Mouse (Mus musculus) kidney, postnatal 14 days (tissue): ENCODE measurements around the gene Gap43.
"Not testable (repeated sequence)": the region's sequence is repeated elsewhere in the genome, so short reads cannot be mapped to it uniquely, and the experiment has no call there.

Experiments used
- DNase-seq: peaks from one replicate; pipeline ENCODE4 v3.0.0; 2022; ENCODE audit warnings: mixed read lengths

The Gap43 gene

GRCm38 (mm10) chr16:42340021-42340768 is at the start of gene Gap43:
Gene Gap43, minus strand, starts transcription at chr16:42340651.
- DNase-seq, result no peak

DNA sequence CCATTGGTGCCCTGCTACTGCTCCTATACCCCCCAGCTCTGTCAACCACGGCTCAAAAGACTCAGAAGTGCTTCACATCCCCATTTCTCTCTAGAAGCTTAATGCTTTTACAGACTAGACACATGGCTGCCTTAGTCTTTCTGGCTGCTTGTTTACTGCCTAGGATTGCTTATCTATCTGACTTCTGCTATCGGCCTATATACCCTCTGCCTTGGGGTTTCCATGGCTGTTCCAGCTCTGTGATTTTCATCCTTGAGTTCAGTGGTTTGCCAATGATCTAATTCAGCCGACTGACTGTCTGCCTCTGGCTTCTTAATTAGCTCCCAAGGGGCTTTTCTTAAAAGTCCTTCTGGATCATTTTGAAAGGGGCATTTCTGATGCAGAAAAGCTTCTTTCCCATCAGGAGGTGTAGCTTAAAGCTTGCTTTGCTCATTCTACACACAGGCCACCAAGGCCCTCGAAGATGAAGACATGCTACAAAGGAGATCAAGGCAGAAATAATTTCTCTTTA is 40.9 kb upstream of the Gap43 start:
- no peak for DNase-seq

GRCm38 (mm10) chr16:42380641-42381040 is 40.2 kb upstream of the Gap43 start:
- no peak for DNase-seq

- DNase-seq, result no peak
These were observed 29.7 kb upstream of the Gap43 start for GRCm38 (mm10) chr16:42370148-42370547.

DNA sequence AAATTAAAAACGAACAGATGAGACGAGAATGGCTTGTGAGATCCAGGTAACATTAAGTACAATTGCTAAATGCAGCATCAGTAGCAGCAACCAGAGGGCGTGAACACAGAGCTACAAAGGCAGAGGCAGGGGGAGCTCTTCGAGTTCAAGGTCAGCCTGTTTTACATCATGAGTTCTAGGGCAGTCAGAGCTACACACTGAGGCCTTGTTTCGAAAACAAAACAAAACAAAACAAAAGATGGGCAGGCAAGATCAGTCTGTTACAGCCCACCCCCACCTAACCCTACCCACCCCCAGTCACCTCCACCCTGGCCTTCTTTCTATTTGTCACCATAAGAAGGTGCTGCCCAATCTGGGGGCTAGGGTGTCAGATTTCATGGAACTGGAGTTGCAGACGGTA is 28.9 kb upstream of the Gap43 start:
- DNase-seq, result no peak

GRCm38 (mm10) chr16:42360061-42360460 is 19.6 kb upstream of the Gap43 start:
- no peak for DNase-seq

- no peak for DNase-seq
These were observed 17.6 kb upstream of the Gap43 start for GRCm38 (mm10) chr16:42358058-42358457.

DNA sequence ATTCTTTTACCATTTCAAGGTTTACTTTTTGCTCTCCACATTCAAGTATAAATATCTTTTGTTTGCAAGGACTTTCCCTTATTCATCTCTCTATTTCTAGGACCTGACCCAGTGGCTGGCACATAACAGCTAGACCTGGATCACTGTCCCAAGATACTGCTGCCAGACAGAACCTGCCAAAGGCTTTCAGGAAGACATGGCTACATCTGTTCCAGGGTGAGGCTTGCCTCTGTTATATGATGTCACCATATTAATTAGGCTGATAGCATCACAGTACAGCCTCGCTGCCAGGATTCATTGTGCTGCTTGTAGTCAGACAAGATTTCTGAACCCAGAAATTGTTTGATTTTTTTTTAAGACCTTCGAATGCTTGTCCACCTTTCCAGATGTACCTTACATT is 9.6 kb upstream of the Gap43 start:
- no peak for DNase-seq

- DNase-seq, result not testable (repeated sequence)
These were observed 414 bp upstream of the Gap43 start for GRCm38 (mm10) chr16:42340865-42341264.

DNA sequence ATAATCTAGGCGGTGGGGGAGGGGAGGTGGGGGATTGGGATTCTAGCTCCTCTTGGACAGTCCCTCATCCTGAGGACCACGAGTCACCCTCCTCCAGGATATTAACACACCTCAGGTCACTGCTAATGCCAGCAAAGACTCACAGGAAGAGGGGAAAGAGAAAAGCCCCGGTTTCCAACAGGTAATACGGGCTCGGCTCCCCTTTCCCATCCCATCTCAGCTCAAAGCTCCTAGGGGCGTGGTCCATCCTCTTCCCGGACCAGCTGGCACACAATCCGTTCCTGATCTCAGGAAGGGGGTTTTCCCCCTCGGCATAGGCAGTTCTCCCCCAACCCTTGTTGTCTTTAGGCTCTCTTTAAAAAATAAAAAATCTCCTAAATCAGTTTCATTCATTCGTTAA is 939 bp downstream of the Gap43 start:
- DNase-seq, result no peak

DNA sequence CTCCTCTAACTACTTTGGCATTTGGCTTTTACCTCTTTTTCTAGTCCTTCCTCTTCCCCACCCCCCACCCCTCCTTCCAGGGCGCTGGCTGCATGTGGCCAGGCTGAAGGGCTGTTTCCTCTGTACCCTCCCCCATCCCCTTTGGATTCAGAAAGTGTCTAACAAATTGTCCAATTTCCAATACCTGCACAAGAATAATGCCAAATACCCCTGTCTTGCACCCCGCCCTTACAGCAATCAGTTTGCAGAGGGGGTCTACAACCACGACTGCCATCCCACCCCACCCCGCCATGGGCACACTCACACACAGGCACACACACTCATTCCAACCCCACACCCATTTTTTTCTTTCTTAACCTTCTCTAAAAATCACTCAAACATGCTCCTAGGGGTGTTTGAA is 1.5 kb downstream of the Gap43 start:
- DNase-seq, result no peak

DNA sequence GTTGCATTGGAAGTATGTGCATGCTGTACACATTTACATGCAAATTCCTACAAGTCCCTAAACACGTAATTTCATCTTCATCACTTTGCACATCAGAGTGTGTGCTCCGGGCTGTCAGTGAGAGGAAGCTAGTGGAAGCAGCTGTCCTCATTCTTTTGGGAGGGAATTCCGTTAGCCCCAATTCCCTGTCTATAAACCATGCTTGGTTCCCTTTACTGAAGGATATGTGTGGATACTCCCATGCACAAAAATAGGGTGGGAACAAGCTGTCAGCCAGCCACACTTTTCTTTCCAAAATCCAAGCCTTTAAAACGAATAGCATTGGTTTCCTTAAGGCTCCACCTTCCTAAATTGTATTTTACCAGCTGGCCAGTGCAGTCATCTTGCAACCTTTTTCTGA is 2.1 kb downstream of the Gap43 start:
- no peak for DNase-seq

GRCm38 (mm10) chr16:42337663-42338062 is 2.8 kb downstream of the Gap43 start:
- no peak for DNase-seq

DNA sequence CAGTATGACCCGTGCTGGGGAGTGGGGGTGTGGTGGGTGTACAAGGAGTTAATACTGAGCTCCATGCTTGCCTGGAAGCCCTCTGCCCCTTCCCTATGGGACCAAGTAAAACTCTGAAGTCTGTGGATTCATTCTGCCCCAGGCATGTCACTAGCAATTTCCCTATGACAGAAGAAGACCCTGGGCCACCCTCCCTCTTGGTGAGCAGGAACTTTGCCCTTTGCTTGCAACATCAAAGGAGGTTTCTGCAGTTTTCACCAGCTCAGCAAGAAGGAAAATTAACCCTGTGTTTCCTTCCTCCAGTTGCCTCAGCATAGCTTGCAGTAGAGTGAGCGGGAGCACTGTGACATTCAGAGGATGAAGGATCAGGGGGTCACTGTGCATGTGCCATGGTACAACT is 3.8 kb downstream of the Gap43 start:
- no peak for DNase-seq

DNA sequence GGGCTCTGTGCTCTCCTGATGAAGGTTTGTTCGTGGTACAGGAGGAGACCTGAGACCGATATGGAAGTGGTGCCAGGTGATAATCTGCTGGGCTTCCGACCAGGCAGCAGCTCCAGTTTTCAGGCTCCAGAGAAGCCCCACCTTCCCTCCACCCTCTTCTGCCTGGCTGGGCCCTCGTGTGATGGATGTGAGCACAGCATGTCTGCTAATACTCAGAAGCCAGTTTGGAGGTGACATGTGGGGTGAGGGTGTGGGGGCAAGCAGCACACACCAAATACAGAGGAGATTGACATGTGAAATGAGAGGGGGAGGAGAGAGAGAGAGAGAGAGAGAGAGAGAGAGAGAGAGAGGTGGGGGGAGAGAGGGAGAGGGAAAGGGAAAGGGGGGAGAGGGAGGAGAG is 8.1 kb downstream of the Gap43 start:
- DNase-seq, result no peak

GRCm38 (mm10) chr16:42326191-42326590 is 14.3 kb downstream of the Gap43 start:
- no peak for DNase-seq

DNA sequence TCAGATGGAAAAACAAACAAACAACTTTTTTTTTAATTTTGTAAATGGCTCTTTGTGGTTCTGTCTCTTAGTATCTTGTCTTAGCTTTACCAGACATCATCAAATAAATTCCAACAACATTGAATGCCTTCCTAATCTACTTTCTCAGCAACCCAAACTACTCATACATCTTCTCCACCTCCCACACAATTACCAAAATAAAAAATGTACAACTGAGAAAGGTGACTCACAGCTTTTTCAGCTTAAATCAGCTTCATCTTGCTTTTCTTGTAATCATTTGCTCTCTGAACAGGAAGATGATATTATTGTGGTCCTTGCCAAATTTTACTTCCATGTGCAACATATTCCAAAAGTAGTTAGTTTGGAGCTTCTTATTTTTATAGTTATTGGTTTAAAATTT is 14.9 kb downstream of the Gap43 start:
- DNase-seq, result no peak

DNA sequence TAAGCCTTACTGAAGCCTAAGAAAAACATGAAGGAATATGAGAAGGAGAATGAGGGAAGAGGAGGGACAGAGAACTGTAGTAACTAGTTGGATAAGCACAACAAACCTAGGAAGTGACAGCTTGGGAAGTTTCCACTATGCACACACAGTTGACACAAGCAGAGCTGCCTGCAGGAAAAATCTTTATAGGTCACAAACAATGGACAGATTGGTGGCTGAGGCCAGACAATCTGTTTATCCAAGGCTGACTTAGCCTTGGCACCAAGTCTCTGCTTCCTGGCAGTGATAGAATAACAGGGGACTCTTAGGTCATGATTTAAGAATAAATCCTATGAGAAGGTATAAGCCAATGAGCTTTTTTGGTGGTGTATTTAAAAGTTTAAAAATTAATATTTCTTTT is 20.6 kb downstream of the Gap43 start:
- DNase-seq, result no peak

DNA sequence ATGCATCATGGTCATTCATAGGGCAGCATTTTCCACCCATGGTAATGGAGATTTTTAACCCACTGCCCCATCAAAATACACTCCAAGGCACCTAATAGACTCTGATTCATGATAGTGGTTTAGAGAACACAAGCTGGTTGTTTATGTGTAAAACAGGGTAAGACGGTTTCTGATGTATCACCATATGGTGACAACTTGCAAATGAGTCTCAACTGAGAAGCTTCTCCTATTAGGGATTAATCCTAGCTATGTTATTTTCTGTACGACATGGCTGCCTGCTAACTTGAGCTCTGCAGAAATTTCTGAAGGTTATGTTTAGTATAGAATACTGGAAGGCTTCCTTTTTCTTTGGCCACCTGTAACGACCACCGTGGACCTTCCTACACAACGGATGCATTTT is 21.1 kb downstream of the Gap43 start:
- no peak for DNase-seq

DNA sequence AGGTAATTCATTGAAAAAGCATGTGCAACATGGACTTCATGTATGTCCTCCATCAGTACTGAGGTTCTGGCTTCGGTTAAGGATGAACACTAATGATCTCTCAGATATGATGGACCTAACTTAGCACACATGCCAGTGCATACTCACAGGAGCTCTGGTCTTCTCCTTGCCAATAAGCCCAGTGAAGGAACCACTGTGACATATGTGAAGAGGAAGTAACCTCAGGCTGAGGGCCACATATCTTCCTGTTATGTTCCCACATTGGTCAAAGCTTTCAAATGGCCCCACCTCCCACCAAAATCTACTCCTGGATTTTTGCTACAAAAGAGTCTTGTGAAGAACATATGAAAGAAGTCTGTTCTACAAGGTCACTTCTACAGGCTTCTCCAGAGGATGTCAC is 28.3 kb downstream of the Gap43 start:
- DNase-seq, result no peak

GRCm38 (mm10) chr16:42308761-42309160 is 31.7 kb downstream of the Gap43 start:
- DNase-seq, result no peak

DNA sequence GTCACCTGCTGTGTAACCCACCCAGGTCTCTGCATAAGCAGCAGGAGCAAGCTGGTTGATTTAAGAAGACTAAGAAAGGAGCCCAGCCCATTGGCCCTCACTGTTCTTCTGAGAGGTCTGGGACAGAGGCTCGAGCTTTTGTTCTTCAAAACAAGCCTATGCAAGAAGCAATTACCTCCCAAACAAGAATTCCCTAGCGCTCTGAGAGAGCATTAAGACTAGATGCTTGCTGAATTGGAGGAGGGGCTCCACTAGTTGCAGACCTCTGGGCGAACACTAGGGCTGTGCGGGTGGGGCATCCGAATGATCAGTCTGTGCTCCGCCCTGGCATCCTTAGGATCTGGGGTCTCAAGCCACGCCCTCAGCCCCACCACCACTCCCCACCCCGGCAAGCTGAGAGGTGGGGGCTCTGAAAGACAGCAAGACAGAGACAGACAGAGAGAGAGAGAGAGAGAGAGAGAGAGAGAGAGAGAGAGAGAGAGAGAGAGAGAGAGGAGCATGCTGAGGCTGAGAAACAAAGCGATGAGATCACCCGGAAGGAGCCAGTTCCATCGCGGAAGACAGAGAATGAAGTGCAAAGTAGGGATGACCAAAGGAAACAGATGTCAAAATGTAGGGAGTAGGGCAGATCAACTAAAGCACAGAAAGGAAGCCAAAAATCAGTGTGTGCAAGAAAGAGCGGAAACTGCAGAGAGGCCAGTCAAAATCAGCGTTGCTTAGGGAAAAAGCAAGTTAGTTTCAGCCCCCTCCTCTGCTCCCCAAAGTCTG is 34.3 kb downstream of the Gap43 start:
- peak; percentile 16 for DNase-seq

GRCm38 (mm10) chr16:42303461-42303860 is 37.0 kb downstream of the Gap43 start:
- DNase-seq, result no peak

DNA sequence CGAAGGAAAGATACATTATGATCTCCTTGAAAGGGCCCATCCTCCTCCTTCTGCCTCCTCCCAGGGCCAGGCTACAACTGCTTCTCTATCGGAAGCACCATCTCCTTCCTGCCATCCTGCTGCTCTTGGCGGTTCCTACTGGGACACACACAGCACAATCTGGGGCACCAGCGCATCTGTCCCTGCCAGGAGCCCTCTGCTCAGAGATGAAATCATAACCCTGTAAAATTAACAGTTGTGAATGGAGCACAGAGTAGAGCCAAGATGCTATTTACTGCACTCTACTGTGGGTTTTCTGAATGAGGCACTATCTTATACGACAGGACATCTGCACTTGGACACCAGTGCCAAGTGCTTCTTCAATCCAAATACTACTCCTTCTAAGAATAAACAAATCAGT is 46.0 kb downstream of the Gap43 start:
- no peak for DNase-seq
